Mouse (Mus musculus): ENCODE measurements around the gene Rangap1. TPM values are rescaled to one million over a fixed set of nuclear protein-coding genes. Genes with fewer than 3 reads are reported as not detected.
A peak's percentile ranks its signal among the peaks of the same experiment; 100 is the strongest.

Rangap1 gene
- 60.3 and 73.7 TPM in 2 replicates for total RNA-seq (2021)
- long read RNA-seq, transcript Rangap1-201 (16 exons, 3,033 nt): major isoform, 124 of 157 reads
- long read RNA-seq, partial matches to known transcripts: 20 of 157 reads
- long read RNA-seq, other reads (novel, unspliced or antisense): 9 of 157 reads

- DNase-seq: peak; percentile 84
These were observed at the start of gene Rangap1, which contains the start of gene Zc3h7b for GRCm38 (mm10) chr15:81744992-81745600. Rangap1 (minus strand) TSS chr15:81745530. Zc3h7b (plus strand) TSS chr15:81745057.

- no peak for DNase-seq
These were observed 47.1 kb upstream of the Rangap1 start for GRCm38 (mm10) chr15:81792444-81792843.

GRCm38 (mm10) chr15:81787525-81787924, 42.2 kb upstream of the Rangap1 start:
- DNase-seq: no peak

GRCm38 (mm10) chr15:81785701-81786100, 40.4 kb upstream of the Rangap1 start:
- no peak for DNase-seq

- DNase-seq: no peak
These were observed 39.4 kb upstream of the Rangap1 start for GRCm38 (mm10) chr15:81784762-81785161.

- DNase-seq: no peak
These were observed 36.5 kb upstream of the Rangap1 start for GRCm38 (mm10) chr15:81781816-81782215.

- DNase-seq: no peak
These were observed 31.5 kb upstream of the Rangap1 start for GRCm38 (mm10) chr15:81776631-81777422.

GRCm38 (mm10) chr15:81774505-81775171, 29.3 kb upstream of the Rangap1 start:
- DNase-seq: peak; percentile 61

- no peak for DNase-seq
These were observed 27.2 kb upstream of the Rangap1 start for GRCm38 (mm10) chr15:81772431-81773120.

- DNase-seq: no peak
These were observed 23.7 kb upstream of the Rangap1 start for GRCm38 (mm10) chr15:81769037-81769436.

- peak; percentile 46 for DNase-seq
These were observed 21.1 kb upstream of the Rangap1 start for GRCm38 (mm10) chr15:81766439-81766838.

GRCm38 (mm10) chr15:81765651-81766050, 20.3 kb upstream of the Rangap1 start:
- no peak for DNase-seq

- DNase-seq: no peak
These were observed 19.2 kb upstream of the Rangap1 start for GRCm38 (mm10) chr15:81764573-81764972.

- DNase-seq: no peak
These were observed 16.6 kb upstream of the Rangap1 start for GRCm38 (mm10) chr15:81761959-81762358.

GRCm38 (mm10) chr15:81761381-81761780, 16.1 kb upstream of the Rangap1 start:
- no peak for DNase-seq

GRCm38 (mm10) chr15:81760361-81761079, 15.2 kb upstream of the Rangap1 start:
- DNase-seq: no peak

GRCm38 (mm10) chr15:81759542-81759941, 14.2 kb upstream of the Rangap1 start:
- DNase-seq: no peak

GRCm38 (mm10) chr15:81758701-81759100, 13.4 kb upstream of the Rangap1 start:
- peak; percentile 70 for DNase-seq

GRCm38 (mm10) chr15:81753669-81754068, 8.3 kb upstream of the Rangap1 start:
- DNase-seq: no peak

- DNase-seq: peak; percentile 16
These were observed 4.4 kb upstream of the Rangap1 start for GRCm38 (mm10) chr15:81749742-81750141.

GRCm38 (mm10) chr15:81745601-81746114, 328 bp upstream of the Rangap1 start:
- peak; percentile 68 for DNase-seq

Data from adrenal gland, postnatal 25 days (tissue).